Mouse (Mus musculus) spleen, adult 12 weeks (tissue): ENCODE results near the gene Mogat1.
"Not testable (repeated sequence)": the region's sequence is repeated elsewhere in the genome, so short reads cannot be mapped to it uniquely, and the experiment has no call there.

ENCODE experiments used
- DNase-seq: peaks from one replicate; pipeline ENCODE4 v3.0.0; 2022; ENCODE audit warnings: low spot score

Gene Mogat1

GRCm38 (mm10) chr1:78510862-78511261 lies at the start of gene Mogat1:
Gene Mogat1, plus strand, starts transcription at chr1:78510991.
- no peak for DNase-seq

GRCm38 (mm10) chr1:78472441-78472840 lies 38.4 kb upstream of the Mogat1 start:
- DNase-seq = no peak

GRCm38 (mm10) chr1:78483430-78483829 lies 27.4 kb upstream of the Mogat1 start:
- no peak for DNase-seq

- DNase-seq = no peak
Measured at GRCm38 (mm10) chr1:78484361-78484760, 26.4 kb upstream of the Mogat1 start.

GRCm38 (mm10) chr1:78488427-78488751 lies 22.4 kb upstream of the Mogat1 start:
- DNase-seq = no peak

- peak; percentile 81 for DNase-seq
Measured at GRCm38 (mm10) chr1:78488752-78489492, 21.9 kb upstream of the Mogat1 start, which contains the start of gene Farsb. Gene Farsb, minus strand, starts transcription at chr1:78488897.

- DNase-seq = no peak
Measured at GRCm38 (mm10) chr1:78490143-78490542, 20.6 kb upstream of the Mogat1 start.

- DNase-seq = no peak
Measured at GRCm38 (mm10) chr1:78501036-78501435, 9.8 kb upstream of the Mogat1 start.

- DNase-seq = not testable (repeated sequence)
Measured at GRCm38 (mm10) chr1:78501856-78502255, 8.9 kb upstream of the Mogat1 start.

- no peak for DNase-seq
Measured at GRCm38 (mm10) chr1:78502527-78502926, 8.3 kb upstream of the Mogat1 start.

GRCm38 (mm10) chr1:78507137-78507536 lies 3.7 kb upstream of the Mogat1 start:
- no peak for DNase-seq

GRCm38 (mm10) chr1:78511621-78512160 lies 900 bp downstream of the Mogat1 start, which contains the start of gene BC035947:
Gene BC035947, minus strand, starts transcription at chr1:78512158.
- no peak for DNase-seq

- DNase-seq = no peak
Measured at GRCm38 (mm10) chr1:78512756-78513155, 2.0 kb downstream of the Mogat1 start.

GRCm38 (mm10) chr1:78518907-78519306 lies 8.1 kb downstream of the Mogat1 start:
- DNase-seq = no peak

- DNase-seq = peak; percentile 21
Measured at GRCm38 (mm10) chr1:78525189-78525886, 14.5 kb downstream of the Mogat1 start.

GRCm38 (mm10) chr1:78528356-78528755 lies 17.6 kb downstream of the Mogat1 start:
- no peak for DNase-seq

- no peak for DNase-seq
Measured at GRCm38 (mm10) chr1:78529011-78529410, 18.2 kb downstream of the Mogat1 start.

- no peak for DNase-seq
Measured at GRCm38 (mm10) chr1:78530500-78531215, 19.9 kb downstream of the Mogat1 start.

GRCm38 (mm10) chr1:78532184-78532800 lies 21.5 kb downstream of the Mogat1 start:
- no peak for DNase-seq

GRCm38 (mm10) chr1:78534428-78535150 lies 23.8 kb downstream of the Mogat1 start:
- no peak for DNase-seq
